Mouse (Mus musculus) stomach, embryonic 14.5 days (tissue): ENCODE measurements around the gene Magoh. TPM values are rescaled to one million over a fixed set of nuclear protein-coding genes. Genes with fewer than 3 reads are reported as not detected.

Source experiments
- ATAC-seq: fragments of 200-750 bp; cut with Nextera tagmentation; 2 replicates; pipeline ENCODE4 v1.8.0; 2017; ENCODE audit warnings: low read depth, moderate TSS enrichment; ENCODE audit not compliant: insufficient number of reproducible peaks, insufficient read depth, low FRiP score
- H3K27ac ChIP-seq: fragments of 300-500 bp; sonication (generic); 2 replicates; pipeline ENCODE4 v1.5.1; 2014; ENCODE audit warnings: mild to moderate bottlenecking, low read length, moderate library complexity, mixed read lengths
- H3K27me3 ChIP-seq: fragments of 300-500 bp; sonication (generic); 2 replicates; pipeline ENCODE4 v1.6.1; 2014; ENCODE audit warnings: low read length, control low read depth, mixed read lengths; ENCODE audit not compliant: control insufficient read depth, insufficient read depth
- H3K36me3 ChIP-seq: fragments of 300-500 bp; sonication (generic); 2 replicates; pipeline ENCODE4 v1.6.1; 2014; ENCODE audit warnings: mild to moderate bottlenecking, control low read depth, low read length, moderate library complexity, mixed read lengths; ENCODE audit not compliant: control insufficient read depth, insufficient read depth
- H3K4me1 ChIP-seq: fragments of 300-500 bp; sonication (generic); 2 replicates; pipeline ENCODE4 v1.6.1; 2014; ENCODE audit warnings: low read length, control low read depth, mixed read lengths; ENCODE audit not compliant: control insufficient read depth, insufficient read depth
- H3K4me2 ChIP-seq: fragments of 300-500 bp; sonication (generic); replicated peaks from 2 replicates; pipeline ENCODE4 v1.6.1; 2014; ENCODE audit warnings: low read depth, low read length, control low read depth
- H3K4me3 ChIP-seq: fragments of 300-500 bp; sonication (generic); 2 replicates; pipeline ENCODE4 v1.5.1; 2014; ENCODE audit warnings: low read depth, low read length, control low read depth
- H3K9ac ChIP-seq: fragments of 300-500 bp; sonication (generic); replicated peaks from 2 replicates; pipeline ENCODE4 v1.6.1; 2014; ENCODE audit warnings: low read depth, mild to moderate bottlenecking, control low read depth, low read length, moderate library complexity, mixed read lengths
- H3K9me3 ChIP-seq: fragments of 300-500 bp; sonication (generic); 2 replicates; pipeline ENCODE4 v1.6.1; 2016; ENCODE audit warnings: low read depth, low read length, control low read depth; ENCODE audit not compliant: control insufficient read depth
- WGBS: fragments of 180-500 bp; shearing (Covaris S2); extraction: QIAGEN DNeasy Blood & Tissue Kit; methylation state at CpG from one replicate; pipeline ENCODE4 v1.1.7; 2014; 5-methylcytosine and 5-hydroxymethylcytosine counted together
- polyA plus RNA-seq: library from polyadenylated mRNA; unstranded; fragments of >200 nt; fragmentation: Nextera tagmentation; extraction: Ambion mirVana; gene quantifications from 2 replicates; pipeline ENCODE4 v1.2.1, GENCODE M21; 2014

The Magoh gene
- polyA plus RNA-seq, 1 experiment from 2014 or later = 195 TPM

DNA sequence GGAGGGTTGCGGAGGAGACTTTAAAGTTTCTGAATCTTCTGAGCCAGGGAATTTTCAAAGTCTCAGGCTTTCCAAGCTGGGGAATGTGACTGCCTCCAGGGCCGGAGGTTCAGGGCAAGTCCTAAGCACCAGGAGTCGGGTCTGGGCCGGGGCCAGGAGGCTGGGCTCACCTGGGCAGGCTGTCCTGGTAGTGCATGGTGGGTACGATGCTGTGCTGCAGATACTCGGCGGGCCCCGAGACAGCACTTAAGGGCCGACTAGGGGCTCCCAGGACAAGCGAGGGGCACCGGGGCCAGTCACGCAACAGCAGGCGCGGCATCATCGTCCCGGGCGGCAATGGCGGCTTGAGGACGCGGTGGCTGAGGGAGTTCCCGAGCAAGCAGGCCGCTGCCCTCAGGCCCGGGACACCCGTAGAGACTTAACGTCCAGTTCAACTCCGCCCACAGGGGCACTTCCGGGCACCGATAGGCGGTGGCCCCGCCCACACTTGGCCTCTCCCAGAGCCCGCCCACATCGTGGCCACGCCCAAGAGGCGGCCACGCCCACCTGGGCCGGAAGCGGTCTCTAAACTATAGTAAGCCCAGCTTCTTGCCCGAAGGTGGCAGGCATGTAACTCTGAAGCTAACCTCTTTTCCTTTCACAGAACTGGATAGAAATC is 43.7 kb downstream of the Magoh start, which contains the start of gene Cpt2:
Cpt2 (minus strand) TSS at position 466 of the 658 bp plus-strand sequence.
- Histone ChIP-seq H3K9me3 (no peaks in the 10 kb centered on the region), H3K4me3 (peak within 1 kb of the TSS; percentile 87), H3K4me1 (peaks cover 14% of the 10 kb centered on the region; the same call in 1 of the 2 replicates), H3K4me2 (peak within 1 kb of the TSS; percentile 72), H3K9ac (peak within 1 kb of the TSS; percentile 89), H3K27ac (peak within 1 kb of the TSS; percentile 79; the same call in 1 of the 2 replicates), H3K27me3 (no peaks in the 10 kb centered on the region), H3K36me3 (no peaks in the 10 kb centered on the region)
- ATAC-seq = peak; percentile 96
- under 1% methylated on average over 38 of the region's 38 CpGs for WGBS

DNA sequence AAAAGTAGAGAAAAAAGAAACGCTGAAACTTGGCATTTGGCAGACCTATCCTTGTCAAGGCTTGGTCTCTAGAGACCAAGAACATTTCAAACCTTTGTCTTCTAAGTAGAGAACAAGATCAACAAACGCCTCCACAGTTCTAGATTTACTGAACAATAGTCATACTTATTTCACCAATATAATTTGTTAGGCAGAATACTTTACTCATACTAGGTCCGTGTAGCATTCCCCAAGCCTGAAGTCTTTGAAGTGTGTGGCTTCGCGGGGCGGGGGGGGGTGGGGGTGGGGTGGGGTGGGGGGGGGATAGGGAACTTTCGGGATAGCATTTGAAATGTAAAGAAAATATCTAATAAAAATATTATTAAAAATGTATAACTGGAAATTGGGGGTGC is 44.2 kb downstream of the Magoh start:
- Histone ChIP-seq H3K9ac (peak overlapping the region; percentile 89; the same call in 1 of the 2 replicates), H3K4me2 (peak overlapping the region; percentile 72), H3K4me3 (peak overlapping the region; percentile 87), H3K27ac (no peak overlapping the region), H3K27me3 (no peaks in the 10 kb centered on the region), H3K9me3 (no peaks in the 10 kb centered on the region), H3K36me3 (no peaks in the 10 kb centered on the region), H3K4me1 (peaks cover 14% of the 10 kb centered on the region; the same call in 1 of the 2 replicates)
- 54% methylated on average over 7 of the region's 7 CpGs for WGBS
- no peak; the same call in 1 of the 2 replicates for ATAC-seq

DNA sequence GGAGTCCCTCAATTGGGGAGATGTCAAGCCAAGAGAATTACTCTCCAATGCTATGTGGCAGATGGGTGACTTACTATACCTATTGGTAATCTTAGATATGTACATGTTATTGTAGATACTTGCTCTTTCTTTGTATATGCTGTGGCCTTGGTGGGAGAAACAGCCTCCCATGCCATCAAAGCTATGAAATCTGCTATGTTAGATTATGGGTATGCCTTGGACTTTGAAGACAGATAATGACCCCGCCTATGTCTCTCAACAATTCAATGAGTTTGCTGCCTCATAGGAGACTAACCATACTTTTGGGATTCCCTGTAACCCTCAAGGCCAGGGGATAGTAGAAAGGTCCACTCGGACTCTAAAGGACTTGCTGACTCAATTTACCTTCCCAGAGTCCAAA is 48.7 kb downstream of the Magoh start:
- no peaks in the 10 kb centered on the region for H3K4me1 ChIP-seq
- H3K9me3 ChIP-seq = no peaks in the 10 kb centered on the region
- no peaks in the 10 kb centered on the region for H3K36me3 ChIP-seq
- H3K27me3 ChIP-seq = no peaks in the 10 kb centered on the region
- H3K4me3 ChIP-seq = no peak overlapping the region
- no peak overlapping the region for H3K9ac ChIP-seq
- H3K27ac ChIP-seq = no peak overlapping the region
- H3K4me2 ChIP-seq = no peak overlapping the region
- no peak for ATAC-seq
- WGBS = 60% methylated on average over 2 of the region's 2 CpGs

DNA sequence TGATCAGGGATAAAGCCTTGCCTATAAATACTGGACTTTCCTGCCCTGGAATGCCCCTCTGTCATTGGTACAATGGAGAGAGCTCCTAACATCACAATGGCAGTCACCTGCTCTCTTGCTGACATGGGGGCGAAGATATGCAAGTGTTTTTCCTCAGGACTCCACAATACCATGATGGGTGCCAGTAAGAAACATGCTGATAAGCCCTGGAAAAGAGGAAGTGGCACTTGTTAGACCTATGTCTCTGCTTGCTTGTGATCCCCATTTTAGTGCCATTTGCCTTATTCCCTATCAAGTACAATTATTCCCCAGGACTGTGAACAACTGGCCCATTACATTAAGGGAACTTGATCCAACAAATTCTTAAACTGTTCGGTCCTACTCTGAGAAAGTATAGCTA is 49.2 kb downstream of the Magoh start:
- Histone ChIP-seq H3K9ac (no peak overlapping the region), H3K27me3 (no peaks in the 10 kb centered on the region), H3K9me3 (no peaks in the 10 kb centered on the region), H3K36me3 (no peaks in the 10 kb centered on the region), H3K4me1 (no peaks in the 10 kb centered on the region), H3K4me2 (no peak overlapping the region), H3K4me3 (no peak overlapping the region), H3K27ac (no peak overlapping the region)
- ATAC-seq = no peak
- WGBS = 78% methylated on average over 2 of the region's 2 CpGs

DNA sequence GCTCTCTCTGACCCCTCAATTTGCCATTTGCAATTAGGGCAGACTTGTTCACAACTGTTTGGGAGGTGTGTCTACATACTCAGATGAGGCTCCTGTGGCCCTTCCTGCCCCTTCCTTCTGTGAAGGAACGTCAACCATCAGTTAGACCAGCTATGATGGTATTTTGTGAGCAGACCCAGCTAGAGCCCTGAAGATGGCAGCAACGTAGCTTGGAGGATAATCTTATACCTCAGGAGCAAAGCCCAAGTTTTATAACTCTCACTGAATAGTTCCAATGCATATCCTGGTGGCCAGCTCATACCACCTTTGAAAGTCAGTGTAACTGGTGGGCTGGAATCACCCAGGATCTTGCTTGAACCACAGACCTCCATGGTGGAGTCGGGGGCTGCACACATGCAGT is 51.9 kb downstream of the Magoh start:
- no peak overlapping the region for H3K4me2 ChIP-seq
- no peak overlapping the region for H3K4me3 ChIP-seq
- no peak for ATAC-seq
- H3K27me3 ChIP-seq = no peaks in the 10 kb centered on the region
- H3K27ac ChIP-seq = no peak overlapping the region
- no peak overlapping the region for H3K9ac ChIP-seq
- whole genome bisulfite sequencing = 70% methylated on average over 3 of the region's 3 CpGs
- H3K9me3 ChIP-seq = no peaks in the 10 kb centered on the region
- no peaks in the 10 kb centered on the region for H3K36me3 ChIP-seq
- H3K4me1 ChIP-seq = no peaks in the 10 kb centered on the region

DNA sequence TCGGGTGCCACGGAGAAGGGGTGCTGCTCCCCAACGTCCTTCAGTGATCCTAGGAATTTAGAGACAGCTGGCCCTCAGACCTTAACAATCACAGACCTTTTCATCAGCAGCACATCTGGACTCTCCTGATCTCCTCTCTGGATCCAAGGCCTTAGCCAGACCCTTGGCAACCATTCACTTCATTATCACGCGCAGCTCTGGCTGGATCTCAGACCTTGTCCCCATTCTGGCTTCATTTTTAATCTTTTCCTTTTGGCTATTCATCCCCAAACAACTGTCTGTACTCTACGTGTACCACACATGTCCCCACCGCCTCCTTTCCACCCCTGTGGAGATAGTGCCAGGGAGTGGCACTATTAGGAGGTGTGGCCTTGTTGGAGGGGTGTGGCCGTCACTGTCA is 53.7 kb downstream of the Magoh start:
- H3K27me3 ChIP-seq = no peaks in the 10 kb centered on the region
- H3K4me2 ChIP-seq = no peak overlapping the region
- 82% methylated on average over 8 of the region's 8 CpGs for WGBS
- no peak overlapping the region for H3K27ac ChIP-seq
- H3K4me1 ChIP-seq = peaks cover 6% of the 10 kb centered on the region; the same call in 1 of the 2 replicates
- no peaks in the 10 kb centered on the region for H3K9me3 ChIP-seq
- ATAC-seq = no peak
- no peak overlapping the region for H3K9ac ChIP-seq
- H3K4me3 ChIP-seq = no peak overlapping the region
- H3K36me3 ChIP-seq = no peaks in the 10 kb centered on the region

DNA sequence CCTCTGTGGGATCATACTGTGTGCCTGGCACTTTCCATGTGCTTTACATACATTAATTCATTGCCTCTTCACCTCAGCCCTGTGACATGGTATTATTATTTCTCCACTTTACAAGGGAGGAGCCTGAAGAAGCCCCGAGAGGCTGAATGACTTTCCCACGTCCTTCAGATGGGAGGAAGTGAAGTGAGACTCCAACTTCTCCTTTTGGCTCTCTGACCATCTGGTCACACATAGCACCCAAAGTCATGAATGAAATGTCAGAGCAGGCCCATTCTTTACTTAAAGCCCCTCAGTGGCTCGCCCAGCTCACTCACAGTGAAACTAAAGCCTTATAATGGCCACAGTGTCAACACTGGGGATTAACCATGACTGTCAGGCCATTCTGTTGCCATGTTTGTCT is 55.7 kb downstream of the Magoh start:
- 59% methylated on average over 3 of the region's 3 CpGs for WGBS
- ATAC-seq = no peak

More for the DNA sequence above, 55.7 kb downstream of the Magoh start:
- H3K9me3 ChIP-seq = no peaks in the 10 kb centered on the region
- no peaks in the 10 kb centered on the region for H3K27me3 ChIP-seq
- peaks cover 6% of the 10 kb centered on the region; the same call in 1 of the 2 replicates for H3K4me1 ChIP-seq
- no peak overlapping the region for H3K9ac ChIP-seq
- no peak overlapping the region for H3K4me3 ChIP-seq
- H3K36me3 ChIP-seq = no peaks in the 10 kb centered on the region
- H3K27ac ChIP-seq = no peak overlapping the region
- no peak overlapping the region for H3K4me2 ChIP-seq
